Mouse (Mus musculus): ENCODE measurements around the gene Vwa5b2. TPM values are rescaled to one million over a fixed set of nuclear protein-coding genes. Genes with fewer than 3 reads are reported as not detected.

The Vwa5b2 gene
- polyA plus RNA-seq, 1 experiment from 2014 or later, result 3.8 TPM

DNA sequence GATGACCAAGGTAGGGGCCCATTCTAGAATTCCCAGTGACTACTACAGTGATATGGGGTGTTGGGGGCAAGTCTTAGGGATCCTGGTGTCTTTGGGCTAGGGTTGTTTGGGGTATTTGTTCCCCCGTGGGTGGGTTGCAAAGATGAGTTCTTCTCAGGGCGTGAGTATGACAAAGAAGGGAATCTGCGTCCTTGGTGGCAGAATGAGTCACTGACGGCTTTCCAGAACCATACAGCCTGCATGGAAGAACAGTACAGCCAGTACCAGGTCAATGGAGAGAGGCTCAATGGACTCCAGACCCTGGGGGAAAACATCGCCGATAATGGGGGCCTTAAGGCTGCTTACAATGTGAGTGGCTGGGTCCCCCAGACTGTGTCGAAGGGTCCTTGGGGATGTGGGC, 54.6 kb downstream of the Vwa5b2 start:
- ATAC-seq (ENCODE audit: insufficient read depth, low FRiP score), result no peak
- H3K27me3 ChIP-seq (ENCODE audit: control insufficient read depth, insufficient read depth, low read length), result no peaks in the 10 kb centered on the region
- H3K9ac ChIP-seq (ENCODE audit: low read length), result no peak overlapping the region
- no peaks in the 10 kb centered on the region for H3K9me3 ChIP-seq (replicated peaks; ENCODE audit: control insufficient read depth, low read length)
- no peak overlapping the region for H3K4me2 ChIP-seq (ENCODE audit: low read depth, low read length)
- H3K36me3 ChIP-seq (ENCODE audit: control insufficient read depth, insufficient read depth, low read length), result no peaks in the 10 kb centered on the region
- no peak overlapping the region for H3K27ac ChIP-seq (ENCODE audit: low read length)
- WGBS, result 78% methylated on average over 7 of the region's 7 CpGs
- no peak overlapping the region for H3K4me3 ChIP-seq (replicated peaks; ENCODE audit: low read length)
- H3K4me1 ChIP-seq (ENCODE audit: control insufficient read depth, insufficient read depth, low read length), result no peaks in the 10 kb centered on the region

DNA sequence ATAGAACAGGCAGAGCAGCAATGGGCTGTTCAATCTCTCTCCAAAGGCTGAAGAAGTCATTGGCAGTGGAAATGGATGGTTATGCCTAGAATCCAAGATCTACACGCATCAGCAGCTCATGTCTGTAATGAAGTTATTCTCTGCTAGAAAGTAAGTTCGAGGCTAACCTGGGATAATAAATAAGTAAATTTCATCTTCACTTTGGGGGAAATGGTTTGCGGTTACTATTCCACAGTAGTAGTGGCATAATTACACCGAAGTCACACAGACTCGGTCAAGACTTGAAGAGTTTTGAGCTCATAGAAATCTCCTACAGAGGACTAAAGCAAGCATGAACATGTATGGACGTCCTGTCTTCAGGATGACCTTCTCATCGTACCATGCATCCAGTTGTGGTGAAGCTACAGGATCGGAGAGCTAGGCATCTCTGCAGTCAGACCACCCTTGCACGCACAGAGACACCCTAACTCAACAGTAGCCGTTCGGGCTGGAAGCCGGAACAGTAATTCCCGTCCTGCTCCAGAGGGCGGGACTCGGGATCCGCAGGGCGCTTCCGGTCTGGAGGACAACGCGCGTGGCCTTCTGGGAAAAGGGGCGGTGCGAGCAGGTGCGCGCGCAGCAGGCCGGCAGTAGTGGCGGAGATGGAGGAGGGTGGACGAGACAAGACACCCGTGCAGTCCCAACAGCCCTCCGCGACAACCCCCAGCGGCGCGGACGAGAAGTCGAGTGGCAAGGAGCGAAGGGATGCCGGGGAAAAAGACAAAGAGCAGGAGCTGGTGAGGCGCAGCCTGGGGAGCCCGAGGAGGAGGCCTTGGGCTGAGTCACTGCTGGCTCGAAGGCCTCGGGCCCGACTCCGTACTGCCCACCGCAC, 62.0 kb downstream of the Vwa5b2 start, which contains the start of gene Psmd2:
TSS of gene Psmd2 (plus strand) at position 577 of the 871 bp plus-strand sequence.
- peak; percentile 97 for ATAC-seq (ENCODE audit: insufficient read depth, low FRiP score)
- Histone ChIP-seq H3K4me1 (ENCODE audit: control insufficient read depth, insufficient read depth, low read length) (peaks cover 12% of the 10 kb centered on the region), H3K36me3 (ENCODE audit: control insufficient read depth, insufficient read depth, low read length) (peaks cover 8% of the 10 kb centered on the region), H3K4me2 (ENCODE audit: low read depth, low read length) (peak within 1 kb of the TSS; percentile 95), H3K4me3 (replicated peaks; ENCODE audit: low read length) (peak within 1 kb of the TSS; percentile 91), H3K27ac (ENCODE audit: low read length) (peak within 1 kb of the TSS; percentile 81), H3K27me3 (ENCODE audit: control insufficient read depth, insufficient read depth, low read length) (no peaks in the 10 kb centered on the region), H3K9me3 (replicated peaks; ENCODE audit: control insufficient read depth, low read length) (no peaks in the 10 kb centered on the region), H3K9ac (ENCODE audit: low read length) (peak within 1 kb of the TSS; percentile 87)
- WGBS, result 2% methylated on average over 46 of the region's 46 CpGs

DNA sequence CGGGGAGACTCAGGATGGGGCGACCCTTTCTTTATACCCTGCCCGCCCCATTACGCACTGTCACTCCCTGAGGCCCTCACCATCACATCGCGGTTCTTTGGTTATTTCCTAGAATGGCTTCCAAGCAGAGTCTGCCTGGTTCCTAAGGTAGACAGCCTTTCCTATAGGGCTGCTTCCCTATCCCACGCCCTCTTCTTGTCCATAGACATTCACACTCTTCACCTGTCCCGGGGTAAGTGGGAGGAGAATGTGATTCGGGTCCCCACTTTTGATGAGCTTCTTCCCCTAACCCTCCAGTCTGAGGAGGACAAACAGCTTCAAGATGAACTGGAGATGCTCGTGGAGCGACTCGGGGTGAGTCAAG, 62.7 kb downstream of the Vwa5b2 start:
- WGBS, result 8% methylated on average over 12 of the region's 12 CpGs
- Histone ChIP-seq H3K9ac (ENCODE audit: low read length) (peak overlapping the region; percentile 87), H3K36me3 (ENCODE audit: control insufficient read depth, insufficient read depth, low read length) (peaks cover 8% of the 10 kb centered on the region), H3K4me2 (ENCODE audit: low read depth, low read length) (peak overlapping the region; percentile 95), H3K4me3 (replicated peaks; ENCODE audit: low read length) (peak overlapping the region; percentile 91), H3K4me1 (ENCODE audit: control insufficient read depth, insufficient read depth, low read length) (peaks cover 12% of the 10 kb centered on the region), H3K27me3 (ENCODE audit: control insufficient read depth, insufficient read depth, low read length) (no peaks in the 10 kb centered on the region), H3K9me3 (replicated peaks; ENCODE audit: control insufficient read depth, low read length) (no peaks in the 10 kb centered on the region), H3K27ac (ENCODE audit: low read length) (peak overlapping the region; percentile 26; the same call in 1 of the 2 replicates)
- ATAC-seq (ENCODE audit: insufficient read depth, low FRiP score), result no peak

DNA sequence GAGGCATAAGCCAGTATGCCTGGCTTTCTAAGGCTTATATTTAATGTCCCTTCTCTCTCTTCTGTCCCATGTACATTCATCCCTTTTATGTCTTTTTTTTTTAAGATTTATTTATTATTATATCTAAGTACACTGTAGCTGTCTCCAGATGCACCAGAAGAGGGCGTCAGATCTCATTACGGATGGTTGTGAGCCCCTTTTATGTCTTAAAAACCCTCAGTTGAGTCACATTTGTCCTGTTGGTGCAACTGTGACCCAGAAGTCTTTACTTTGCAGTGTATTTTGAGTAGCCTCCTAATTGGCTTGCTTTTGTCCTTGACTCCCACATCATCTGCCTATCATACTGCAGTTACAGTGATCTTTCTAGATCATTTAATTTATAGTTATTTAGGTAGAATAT, 64.0 kb downstream of the Vwa5b2 start:
- Histone ChIP-seq H3K27ac (ENCODE audit: low read length) (no peak overlapping the region), H3K4me1 (ENCODE audit: control insufficient read depth, insufficient read depth, low read length) (peaks cover 12% of the 10 kb centered on the region), H3K27me3 (ENCODE audit: control insufficient read depth, insufficient read depth, low read length) (no peaks in the 10 kb centered on the region), H3K4me3 (replicated peaks; ENCODE audit: low read length) (no peak overlapping the region), H3K4me2 (ENCODE audit: low read depth, low read length) (no peak overlapping the region), H3K36me3 (ENCODE audit: control insufficient read depth, insufficient read depth, low read length) (peaks cover 8% of the 10 kb centered on the region), H3K9ac (ENCODE audit: low read length) (no peak overlapping the region), H3K9me3 (replicated peaks; ENCODE audit: control insufficient read depth, low read length) (no peaks in the 10 kb centered on the region)
- no peak for ATAC-seq (ENCODE audit: insufficient read depth, low FRiP score)
- WGBS, result 51% methylated on average over 2 of the region's 2 CpGs

MicroRNAs within 50 kb of the gene (microRNA counts, 519-probe panel; counts per million panel counts)
- 2,457 counts per million, percentile 52 among the panel's probes with 10 or more counts for microRNA mmu-miR-1224

Small RNA genes lying within 50 kb of the gene (microRNA-seq; reads per million reads assigned to microRNA genes)
- 8.6 reads per million, percentile 30 among the genes with 10 or more reads in this experiment for gene Mir1224

Other genes with a start within 250 kb of the Vwa5b2 start
- gene Abcc5, start 163.1 kb upstream of the Vwa5b2 start, polyA plus RNA-seq (2015; fragmentation: Nextera tagmentation; extraction: Ambion mirVana), result 59.9 and 60.2 TPM in 2 replicates
- 93.0 and 94.7 TPM in 2 replicates for gene Eif2b5, start 90.7 kb upstream of the Vwa5b2 start, polyA plus RNA-seq (2015; fragmentation: Nextera tagmentation; extraction: Ambion mirVana)
- 17.4 and 17.6 TPM in 2 replicates for gene Dvl3, start 72.5 kb upstream of the Vwa5b2 start, polyA plus RNA-seq (2015; fragmentation: Nextera tagmentation; extraction: Ambion mirVana)
- gene Ap2m1, start 54.0 kb upstream of the Vwa5b2 start, polyA plus RNA-seq (2015; fragmentation: Nextera tagmentation; extraction: Ambion mirVana), result 565 and 588 TPM in 2 replicates
- gene Abcf3, start 40.9 kb upstream of the Vwa5b2 start, polyA plus RNA-seq (2015; fragmentation: Nextera tagmentation; extraction: Ambion mirVana), result 55.0 and 63.1 TPM in 2 replicates
- 26.0 and 30.7 TPM in 2 replicates for gene Eef1akmt4, start 22.1 kb downstream of the Vwa5b2 start, polyA plus RNA-seq (2015; fragmentation: Nextera tagmentation; extraction: Ambion mirVana)
- gene Gm49333, start 22.1 kb downstream of the Vwa5b2 start, polyA plus RNA-seq (2015; fragmentation: Nextera tagmentation; extraction: Ambion mirVana), result 0.14 TPM in 1 of 2 replicates, not detected in the other
- gene Alg3, start 22.3 kb downstream of the Vwa5b2 start, polyA plus RNA-seq (2015; fragmentation: Nextera tagmentation; extraction: Ambion mirVana), result 34.0 and 38.2 TPM in 2 replicates
- 0.40 and 0.64 TPM in 2 replicates for gene Camk2n2, start 31.8 kb downstream of the Vwa5b2 start, polyA plus RNA-seq (2015; fragmentation: Nextera tagmentation; extraction: Ambion mirVana)
- 2.4 and 2.6 TPM in 2 replicates for gene Ece2, start 40.4 kb downstream of the Vwa5b2 start, polyA plus RNA-seq (2015; fragmentation: Nextera tagmentation; extraction: Ambion mirVana)
- 291 and 307 TPM in 2 replicates for gene Psmd2, start 62.2 kb downstream of the Vwa5b2 start, polyA plus RNA-seq (2015; fragmentation: Nextera tagmentation; extraction: Ambion mirVana)
- gene Eif4g1, start 78.8 kb downstream of the Vwa5b2 start, polyA plus RNA-seq (2015; fragmentation: Nextera tagmentation; extraction: Ambion mirVana), result 144 and 155 TPM in 2 replicates
- 9.7 and 10.3 TPM in 2 replicates for gene Fam131a, start 103.8 kb downstream of the Vwa5b2 start, polyA plus RNA-seq (2015; fragmentation: Nextera tagmentation; extraction: Ambion mirVana)
- 75.2 and 84.9 TPM in 2 replicates for gene Polr2h, start 128.2 kb downstream of the Vwa5b2 start, polyA plus RNA-seq (2015; fragmentation: Nextera tagmentation; extraction: Ambion mirVana)
- 11.6 and 12.9 TPM in 2 replicates for gene Clcn2, start 128.3 kb downstream of the Vwa5b2 start, polyA plus RNA-seq (2015; fragmentation: Nextera tagmentation; extraction: Ambion mirVana)
- 5.2 and 5.6 TPM in 2 replicates for gene Chrd, start 143.7 kb downstream of the Vwa5b2 start, polyA plus RNA-seq (2015; fragmentation: Nextera tagmentation; extraction: Ambion mirVana)
- 1.0 and 1.3 TPM in 2 replicates for gene Thpo, start 145.0 kb downstream of the Vwa5b2 start, polyA plus RNA-seq (2015; fragmentation: Nextera tagmentation; extraction: Ambion mirVana)

All from stomach, embryonic 16.5 days (tissue).